Mouse (Mus musculus) heart, postnatal 36 days (tissue): Measurements from ENCODE around the gene Glud1. TPM values are rescaled to one million over a fixed set of nuclear protein-coding genes. Genes with fewer than 3 reads are reported as not detected.

ENCODE experiments used
- DNase-seq, 2 experiments: peaks; one replicate each; pipeline ENCODE4 v3.0.0; 2021 to 2022
- intact Hi-C: fragments of 180-260 bp; cut with DNase I; formaldehyde crosslinking; loops from one replicate; pipeline ENCODE4 v1.15.1; 2025
- total RNA-seq, 2 experiments: library from RNA; stranded (reverse); gene quantifications; 2 replicates each; pipeline ENCODE4 v1.2.3; 2021

Glud1 gene
- total RNA-seq, 2 experiments from 2014 or later = 140 to 154 TPM

DNA sequence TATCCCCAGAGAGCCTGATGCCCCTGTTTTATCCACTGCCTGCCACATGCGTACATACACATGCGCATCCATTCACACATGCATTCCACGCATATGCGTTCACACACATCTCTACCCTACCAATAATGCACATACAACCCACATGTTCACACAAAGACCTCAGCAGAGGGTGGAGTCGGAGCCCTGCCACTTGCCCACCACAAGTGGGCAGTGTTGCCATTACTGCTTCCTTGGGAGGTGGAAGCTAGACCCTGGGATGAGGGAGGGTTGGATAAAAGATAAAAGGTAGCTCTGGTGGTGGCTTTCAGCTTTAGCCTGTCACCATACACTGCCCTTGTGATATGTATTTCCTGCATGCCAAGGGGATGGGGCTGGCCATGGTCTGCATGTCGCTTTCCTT, 62.1 kb downstream of the Glud1 start:
- intact Hi-C loops = loop anchor here (1.0 to 5.0 kb wide), 3 partner anchors 29 to 195 kb away; no protein-coding TSS in a partner anchor
- peak; percentile 71 to 74 for DNase-seq

DNA sequence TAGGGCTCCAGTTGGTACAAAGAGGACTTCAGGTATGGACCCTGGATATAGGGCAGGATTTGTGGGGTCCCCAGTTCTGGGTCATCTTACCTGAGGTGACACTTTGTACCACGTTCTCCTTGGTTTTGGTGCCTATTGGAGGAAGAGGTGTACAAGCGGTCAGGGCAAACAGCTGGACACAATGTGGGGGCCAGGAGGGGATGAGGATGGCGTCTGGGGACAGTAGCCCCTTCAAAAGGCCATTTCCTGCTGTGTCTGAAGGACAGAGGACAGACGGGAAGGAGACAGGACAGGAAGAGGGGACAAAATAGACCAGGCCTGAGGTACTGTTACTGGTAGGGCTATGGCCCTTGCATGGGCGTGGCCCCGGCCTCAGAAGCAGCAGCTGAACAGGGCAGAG, 63.1 kb downstream of the Glud1 start:
- no peak for DNase-seq
- intact Hi-C loops = loop anchor here (5.0 kb wide), 1 partner anchor 194 kb away; no protein-coding TSS in a partner anchor

DNA sequence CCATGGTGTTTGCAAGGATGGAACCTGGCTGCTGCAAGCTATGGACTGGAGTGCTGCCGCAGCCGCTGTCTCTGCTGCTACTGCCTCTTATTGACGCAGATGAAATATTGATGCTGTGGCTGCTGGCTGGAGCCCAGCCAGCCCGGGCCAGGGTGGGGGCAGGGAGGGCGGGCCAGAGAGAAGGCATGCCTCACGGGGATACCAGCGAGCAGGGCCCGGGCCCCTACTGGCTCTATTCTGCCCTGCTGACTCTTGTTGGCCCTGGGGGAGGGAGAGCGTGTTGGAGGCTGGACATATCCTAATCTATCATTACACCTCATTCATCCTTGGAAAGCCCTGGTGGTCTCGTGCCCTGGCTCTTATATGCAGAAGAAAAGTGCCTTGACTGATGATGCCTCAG, 64.0 kb downstream of the Glud1 start, which contains the start of gene Sncg:
Gene Sncg (minus strand): TSS at position 213 of the 400 bp plus-strand sequence.
- intact Hi-C loops = loop anchor here (5.0 kb wide), 1 partner anchor 193 kb away; no protein-coding TSS in a partner anchor
- no peak for DNase-seq

DNA sequence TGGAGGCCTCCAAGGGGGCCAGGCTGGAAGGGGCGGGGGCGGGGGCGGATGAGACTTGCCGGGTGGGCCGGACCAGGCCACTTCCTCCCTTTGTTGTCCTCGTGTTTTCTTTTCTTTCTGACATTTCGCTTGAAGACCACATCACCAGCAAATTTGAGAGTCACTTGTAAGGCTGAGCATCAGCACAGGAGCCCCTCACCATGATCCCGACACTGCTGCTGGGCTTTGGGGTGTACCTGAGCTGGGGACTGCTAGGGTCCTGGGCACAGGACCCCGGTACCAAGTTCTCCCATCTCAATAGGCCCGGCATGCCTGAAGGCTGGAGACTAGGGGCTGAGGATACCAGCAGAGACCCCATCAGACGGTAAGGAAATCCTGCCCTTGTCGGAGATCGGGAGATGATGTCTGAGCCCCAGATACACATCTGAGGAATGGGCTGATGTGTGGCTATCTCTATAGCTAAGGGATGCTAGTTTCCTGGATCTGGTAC, 64.9 kb downstream of the Glud1 start, which contains the start of gene Mmrn2:
Gene Mmrn2 (plus strand): TSS at position 51 of the 490 bp plus-strand sequence.
- intact Hi-C loops = no loop called here
- DNase-seq = no peak

DNA sequence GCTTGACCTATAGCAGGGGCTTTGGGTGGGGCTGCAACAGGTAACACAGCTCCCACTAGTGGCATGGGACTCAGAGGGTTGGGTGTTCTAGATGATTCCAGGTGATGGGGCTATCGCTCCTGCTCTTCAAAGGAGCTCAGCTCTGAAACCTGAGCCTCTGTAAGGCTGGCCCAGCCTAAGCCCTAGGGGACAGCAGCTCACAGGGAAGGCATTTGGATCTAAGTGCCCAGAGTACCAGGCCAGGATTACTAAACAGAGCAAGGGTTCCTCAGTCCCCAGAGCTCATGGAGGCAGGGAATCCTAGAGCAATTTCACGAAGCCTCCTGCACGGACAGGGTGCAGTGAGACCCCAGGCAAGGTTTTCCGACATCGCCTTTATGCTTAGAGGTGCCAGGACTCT, 65.4 kb downstream of the Glud1 start:
- intact Hi-C loops = no loop called here
- DNase-seq = no peak

DNA sequence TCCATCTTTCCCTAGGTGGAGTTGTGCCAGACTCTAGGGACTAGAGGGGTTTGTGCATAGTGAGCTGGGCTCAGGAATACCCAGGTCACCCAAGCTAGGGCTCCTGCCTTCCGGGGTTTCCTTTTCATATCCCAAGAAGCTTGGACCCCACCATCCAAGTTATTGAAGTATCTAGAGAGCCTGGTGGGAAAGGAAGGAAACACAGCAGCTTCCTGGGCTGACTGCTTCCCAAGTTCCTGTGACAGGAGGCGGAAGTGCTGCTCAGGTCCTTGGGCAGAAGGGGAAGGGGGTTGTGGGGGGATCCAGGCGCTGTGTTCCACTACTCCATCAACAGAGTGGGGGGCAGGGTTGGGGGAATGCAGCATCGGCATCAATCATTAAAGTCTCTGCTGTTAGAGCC, 66.6 kb downstream of the Glud1 start:
- intact Hi-C loops = no loop called here
- no peak for DNase-seq

DNA sequence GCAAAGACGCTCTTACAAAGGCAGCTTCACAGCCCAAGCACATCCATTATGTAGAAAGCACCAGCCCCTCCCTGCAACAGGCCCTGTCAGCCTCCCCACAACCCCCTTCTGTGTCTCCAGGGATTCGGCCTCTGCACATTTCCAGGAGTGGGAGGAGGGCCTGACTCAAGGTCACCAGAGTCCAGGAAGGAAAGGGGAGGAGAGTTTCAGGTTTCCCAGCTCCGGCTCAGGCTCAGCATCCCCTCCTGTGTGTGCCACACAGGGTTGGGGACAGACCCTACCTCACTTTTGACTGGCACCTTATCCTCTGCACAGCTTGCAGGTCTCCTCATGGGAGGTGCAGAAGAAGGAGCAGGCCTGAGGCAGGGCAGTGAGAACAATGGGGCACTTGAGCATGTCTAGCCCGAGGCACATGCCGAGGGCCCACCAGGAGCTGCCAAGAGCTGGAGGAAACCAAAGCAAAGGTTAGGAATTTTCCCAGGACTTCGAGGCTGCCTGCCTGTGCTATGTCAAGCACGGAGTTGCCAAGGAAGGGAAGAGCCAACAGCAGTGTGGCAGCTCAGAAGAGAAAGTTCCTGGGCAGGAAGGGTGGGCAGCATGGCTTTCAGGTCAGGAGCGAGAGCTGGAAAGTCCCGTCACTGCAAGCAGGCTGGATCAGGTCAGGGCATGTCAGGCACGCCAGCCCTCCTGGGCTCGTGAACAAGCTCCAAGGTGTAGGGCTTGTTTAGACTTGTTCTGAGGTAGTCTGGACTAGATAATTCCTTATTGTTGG, 68.2 kb downstream of the Glud1 start:
- DNase-seq = peak; percentile 50 to 69
- intact Hi-C loops = no loop called here

DNA sequence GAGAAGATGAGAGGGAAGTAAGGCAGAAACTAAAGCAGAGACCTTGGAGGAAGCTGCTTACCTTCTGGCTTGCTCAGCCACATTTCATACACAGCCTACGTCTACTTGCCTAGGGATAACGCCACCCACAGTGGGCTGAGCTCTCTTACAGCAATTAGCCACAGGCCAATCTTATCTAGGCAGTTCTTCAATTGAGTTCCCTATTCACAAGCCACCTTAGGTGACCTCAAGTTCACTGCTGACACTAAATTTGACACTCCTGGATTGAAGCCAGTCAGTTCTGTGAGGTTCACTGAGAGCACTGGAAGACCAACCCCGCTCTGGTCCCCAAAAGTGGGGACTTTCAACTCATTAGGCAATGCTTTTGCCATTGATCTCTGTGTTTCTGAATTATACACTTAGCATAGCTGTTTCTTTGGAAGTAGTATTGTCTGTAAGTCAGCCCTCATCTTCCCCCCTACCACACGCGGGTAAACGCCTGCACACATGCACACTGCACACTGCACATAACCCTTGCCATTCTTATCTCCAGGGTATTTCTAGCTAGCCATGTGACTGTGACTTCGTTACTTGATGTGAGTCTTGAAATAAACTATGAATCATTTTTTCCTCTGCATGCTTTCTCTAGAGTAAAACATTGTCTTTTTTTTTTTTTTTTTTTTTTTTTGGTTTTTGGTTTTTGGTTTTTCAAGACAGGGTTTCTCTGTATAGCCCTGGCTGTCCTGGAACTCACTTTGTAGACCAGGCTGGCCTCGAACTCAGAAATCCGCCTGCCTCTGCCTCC, 72.6 kb downstream of the Glud1 start:
- no peak for DNase-seq
- intact Hi-C loops = no loop called here

DNA sequence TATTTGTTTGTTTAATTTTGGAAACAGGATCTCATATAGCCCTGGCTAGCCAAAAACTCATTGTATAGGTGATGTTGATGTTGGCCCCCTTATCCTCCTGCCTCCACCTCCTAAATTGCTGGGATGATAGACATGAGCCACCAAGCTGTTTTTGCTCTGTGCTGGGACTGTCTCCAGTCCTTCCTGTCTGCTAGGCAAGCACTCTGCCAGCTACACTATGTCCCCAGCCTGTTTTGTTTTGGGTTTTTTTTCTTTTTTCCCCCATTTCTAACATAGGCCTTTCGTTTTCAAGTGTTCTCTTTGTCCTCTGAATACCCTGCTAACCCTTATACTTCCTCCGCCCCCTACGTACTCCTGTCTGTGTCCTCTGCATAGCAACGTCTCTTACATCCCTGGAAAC, 82.8 kb downstream of the Glud1 start:
- intact Hi-C loops = no loop called here
- DNase-seq = no peak

Other genes with a start within 250 kb of the Glud1 start
- 1 to 10 TPM; 2.6 to 3.7 TPM for gene Anxa8, start 224.7 kb upstream of the Glud1 start, total RNA-seq
- not detected for gene A630023A22Rik, start 208.0 kb upstream of the Glud1 start, total RNA-seq
- gene Npy4r, start 158.2 kb upstream of the Glud1 start, total RNA-seq = under 1 TPM; 0.14 TPM
- under 1 TPM; 0.08 to 0.17 TPM for gene Gprin2, start 109.1 kb upstream of the Glud1 start, total RNA-seq
- gene Syt15, start 91.1 kb upstream of the Glud1 start, total RNA-seq = under 1 TPM; 0.65 to 0.92 TPM
- 1 to 10 TPM; 6.7 to 8.6 TPM for gene Shld2, start 234 bp upstream of the Glud1 start, total RNA-seq
- not detected for gene Fam25c, start 44.7 kb downstream of the Glud1 start, total RNA-seq
- gene Sncg, start 64.1 kb downstream of the Glud1 start, total RNA-seq = 1 to 10 TPM; 5.6 to 7.5 TPM
- 10 to 100 TPM; 33.7 to 44.0 TPM for gene Mmrn2, start 64.7 kb downstream of the Glud1 start, total RNA-seq
- 10 to 100 TPM; 60.5 to 71.4 TPM for gene Bmpr1a, start 192.6 kb downstream of the Glud1 start, total RNA-seq
- not detected for gene 9230112D13Rik, start 212.1 kb downstream of the Glud1 start, total RNA-seq